Mouse (Mus musculus) brain, embryonic 14.5 days (tissue): ENCODE measurements at regions not wholly inside any gene's neighbourhood (a gene's known extent, or its start where the extent isn't known, plus 50 kb on each side); places are given as distances from the start of the nearest gene placed in this dataset.

Experiments
- DNase-seq: peaks from one replicate; pipeline ENCODE4 v3.0.0-alpha.2; 2011; ENCODE audit warnings: low read depth
- CTCF ChIP-seq: fragments of 200-500 bp; IDR thresholded peaks from 2 replicates; pipeline ENCODE4 v1.5.1; 2012; ENCODE audit warnings: inconsistent platforms, mild to moderate bottlenecking, moderate library complexity, borderline replicate concordance; ENCODE audit not compliant: insufficient read depth, insufficient read length; ENCODE audit errors: extremely low read depth
- POLR2A ChIP-seq: fragments of 200-500 bp; IDR thresholded peaks from 2 replicates; pipeline ENCODE4 v1.6.1; 2012; ENCODE audit warnings: mild to moderate bottlenecking, inconsistent platforms, borderline replicate concordance; ENCODE audit not compliant: poor library complexity, insufficient read depth, insufficient read length, severe bottlenecking; ENCODE audit errors: extremely low read depth

- TF ChIP-seq CTCF (no peak), POLR2A (no peak)
- no peak for DNase-seq
Observed at GRCm38 (mm10) chr2:146565693-146566092, 53.5 kb upstream of the Ralgapa2 start.

- no peak for DNase-seq
- TF ChIP-seq POLR2A (no peak), CTCF (no peak)
Observed at GRCm38 (mm10) chr2:146568171-146568842, 56.2 kb upstream of the Ralgapa2 start.

GRCm38 (mm10) chr2:146571036-146571435 is 58.9 kb upstream of the Ralgapa2 start:
- DNase-seq = no peak
- no peak for TF ChIP-seq POLR2A
- TF ChIP-seq CTCF = no peak

GRCm38 (mm10) chr2:146571857-146572256 is 59.7 kb upstream of the Ralgapa2 start:
- TF ChIP-seq CTCF = no peak
- no peak for TF ChIP-seq POLR2A
- DNase-seq = no peak

GRCm38 (mm10) chr2:146575610-146576297 is 63.6 kb upstream of the Ralgapa2 start:
- no peak for TF ChIP-seq CTCF
- TF ChIP-seq POLR2A = no peak
- peak; percentile 15 for DNase-seq

- DNase-seq = no peak
- TF ChIP-seq POLR2A = no peak
- no peak for TF ChIP-seq CTCF
Observed at GRCm38 (mm10) chr2:146576298-146576905, 64.3 kb upstream of the Ralgapa2 start.

GRCm38 (mm10) chr2:146577096-146577495 is 65.0 kb upstream of the Ralgapa2 start:
- no peak for DNase-seq
- TF ChIP-seq CTCF = no peak
- TF ChIP-seq POLR2A = no peak

- TF ChIP-seq POLR2A (no peak), CTCF (no peak)
- DNase-seq = no peak
Observed at GRCm38 (mm10) chr2:146581220-146581619, 69.1 kb upstream of the Ralgapa2 start.

GRCm38 (mm10) chr2:146583807-146584388 is 71.8 kb upstream of the Ralgapa2 start:
- no peak for DNase-seq
- no peak for TF ChIP-seq CTCF
- TF ChIP-seq POLR2A = no peak

- DNase-seq = no peak
- TF ChIP-seq CTCF = no peak
- TF ChIP-seq POLR2A = no peak
Observed at GRCm38 (mm10) chr2:146586381-146586780, 74.2 kb upstream of the Ralgapa2 start.

- no peak for TF ChIP-seq CTCF
- no peak for TF ChIP-seq POLR2A
- no peak for DNase-seq
Observed at GRCm38 (mm10) chr2:146586981-146587380, 74.8 kb upstream of the Ralgapa2 start.
